Mouse (Mus musculus) thymus, postnatal 36 days (tissue): ENCODE data around the gene Sugct.
"Not testable (repeated sequence)": the region's sequence is repeated elsewhere in the genome, so short reads cannot be mapped to it uniquely, and the experiment has no call there.

Experiments used
- DNase-seq, 2 experiments: peaks; one replicate each; pipeline ENCODE4 v3.0.0; 2022; ENCODE audit warnings: mixed read lengths in 2 of 2

Gene Sugct

DNA sequence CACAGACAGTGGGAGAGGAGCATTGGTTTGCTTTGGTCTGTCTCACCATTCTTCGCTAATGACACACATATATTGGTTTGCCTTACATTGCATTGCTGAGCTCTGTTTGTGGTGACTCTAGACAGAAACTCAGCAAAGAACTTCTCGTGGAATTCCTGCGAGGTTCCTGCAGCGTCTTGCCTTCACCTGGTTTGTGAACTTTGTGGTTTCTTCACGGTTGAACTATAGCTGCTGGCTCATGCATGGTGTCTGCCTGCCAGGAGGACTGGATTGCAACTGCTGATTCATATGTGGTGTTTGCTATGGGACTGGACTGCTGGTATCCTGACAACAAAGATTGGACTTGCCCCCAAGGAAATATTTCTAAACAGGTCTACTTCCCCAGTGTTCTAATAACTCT, 91.6 kb downstream of the Sugct start:
- DNase-seq, result no peak

DNA sequence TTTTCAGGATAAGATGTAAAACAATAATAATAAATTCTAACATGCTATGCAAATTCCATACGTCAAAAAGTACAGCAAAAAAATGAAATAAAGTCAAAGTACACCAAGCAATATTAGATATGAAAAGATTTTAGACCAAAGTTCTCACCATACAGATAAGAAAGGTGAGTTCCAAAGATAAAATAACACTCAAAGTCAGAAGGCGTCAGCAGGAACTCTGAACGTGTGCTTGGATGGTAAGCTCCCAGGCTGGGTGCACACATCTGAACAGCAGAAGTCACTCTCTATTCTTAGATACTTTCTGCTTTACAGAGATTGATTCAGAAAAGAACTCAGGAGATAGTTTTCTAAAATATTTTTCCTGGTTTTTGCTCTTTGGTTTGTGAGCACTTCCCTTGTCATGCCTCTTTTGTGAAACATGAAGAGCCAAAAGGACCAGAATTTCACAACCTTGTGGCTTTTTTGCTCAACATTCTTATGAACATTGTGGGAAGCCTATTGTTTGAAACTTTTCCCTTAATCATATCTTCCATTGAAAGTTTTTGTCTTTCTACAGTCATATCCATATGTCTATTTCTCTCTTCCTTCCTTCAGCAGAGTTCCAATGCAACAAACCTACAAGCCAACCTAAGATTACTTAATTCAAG, 110.0 kb downstream of the Sugct start:
- no peak for DNase-seq

DNA sequence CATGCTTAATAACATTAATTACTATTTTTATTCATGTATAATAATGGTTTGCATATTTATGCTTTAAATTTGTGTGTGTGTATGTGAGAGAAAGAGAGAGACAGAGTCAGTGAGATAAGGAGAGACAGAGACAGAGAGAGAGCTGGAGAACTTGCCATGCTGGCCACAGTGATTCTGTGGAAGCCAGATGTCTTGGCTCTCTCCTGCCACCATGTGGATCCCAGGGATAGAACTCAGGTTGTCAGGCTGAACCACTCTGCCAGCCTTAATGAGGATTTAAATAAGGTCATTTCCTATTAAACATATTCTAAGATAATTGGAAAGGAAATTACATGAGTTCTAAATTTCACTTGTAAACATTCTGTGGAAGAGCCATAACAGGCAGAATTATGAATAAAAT, 110.5 kb downstream of the Sugct start:
- DNase-seq, result no peak

DNA sequence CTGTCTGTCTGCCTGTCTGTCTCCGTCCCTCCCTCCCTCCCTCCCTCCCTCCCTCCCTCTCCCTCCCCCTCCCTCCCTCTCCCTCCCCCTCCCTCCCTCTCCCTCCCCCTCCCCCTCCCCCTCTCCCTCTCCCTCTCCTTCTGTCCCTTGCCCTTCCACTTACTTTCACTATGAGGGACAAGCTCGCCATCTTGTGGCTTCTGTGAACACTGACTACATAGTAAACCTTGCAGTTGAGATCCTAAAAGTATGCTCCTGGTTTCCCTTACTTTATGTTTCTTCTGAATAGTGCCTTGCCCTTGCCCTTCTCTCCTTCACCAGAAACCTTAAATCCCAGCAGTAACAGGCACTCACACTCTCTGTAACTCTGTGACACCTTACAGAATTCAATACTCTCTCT, 113.7 kb downstream of the Sugct start:
- DNase-seq, result no peak

DNA sequence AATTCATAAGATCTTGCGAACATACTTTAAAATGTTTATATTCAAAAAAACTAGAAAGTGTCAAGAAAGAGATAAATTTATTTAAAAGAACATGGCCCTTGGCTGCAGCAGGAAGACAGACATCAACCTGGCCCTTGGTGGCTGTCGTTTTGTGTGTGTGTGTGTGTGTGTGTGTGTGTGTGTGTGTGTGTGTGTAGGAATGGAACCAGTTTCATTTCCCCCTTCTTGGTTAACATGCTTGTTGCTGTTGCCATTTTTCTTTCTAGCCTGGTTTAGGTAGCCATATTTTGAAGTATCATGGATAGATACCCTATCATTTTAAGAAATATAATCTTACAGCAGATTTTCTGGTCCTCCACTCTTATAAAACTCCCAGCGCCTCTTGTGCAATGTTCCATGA, 136.0 kb downstream of the Sugct start:
- no peak for DNase-seq

DNA sequence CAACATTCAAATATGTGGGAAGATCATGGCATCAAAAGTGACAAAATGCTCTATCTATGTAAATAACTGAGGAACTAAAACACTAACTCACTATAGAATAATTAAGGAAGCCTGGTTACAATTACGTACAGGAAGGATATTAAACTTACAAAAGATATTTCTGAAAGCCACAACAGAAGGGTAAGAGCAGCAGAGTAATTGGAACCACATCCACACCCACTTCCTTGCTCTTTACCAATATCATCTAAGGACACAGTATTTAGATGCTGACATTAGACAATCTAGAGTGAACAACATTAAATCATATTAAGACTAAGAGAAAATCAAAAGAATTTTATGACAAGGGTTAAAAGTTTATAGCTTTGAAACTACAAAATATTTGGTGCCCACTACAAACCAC, 159.0 kb downstream of the Sugct start:
- no peak for DNase-seq

DNA sequence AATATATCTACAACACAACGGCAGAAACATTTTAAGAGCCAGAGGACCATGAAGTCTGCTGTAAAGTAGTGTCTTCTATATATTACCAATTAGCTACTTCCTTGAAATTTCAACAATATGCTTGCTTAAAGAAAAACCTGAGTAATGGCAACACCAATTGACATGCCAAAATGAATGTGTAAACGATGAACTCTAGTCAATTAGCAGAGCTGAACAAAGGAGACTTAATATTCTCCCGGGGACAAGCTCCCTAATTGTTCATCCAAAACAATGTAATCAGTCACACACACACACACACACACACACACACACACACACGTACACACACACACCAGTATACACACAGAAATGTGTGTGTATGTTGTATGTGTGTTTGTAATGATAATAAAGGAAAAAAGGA, 160.5 kb downstream of the Sugct start:
- no peak for DNase-seq

DNA sequence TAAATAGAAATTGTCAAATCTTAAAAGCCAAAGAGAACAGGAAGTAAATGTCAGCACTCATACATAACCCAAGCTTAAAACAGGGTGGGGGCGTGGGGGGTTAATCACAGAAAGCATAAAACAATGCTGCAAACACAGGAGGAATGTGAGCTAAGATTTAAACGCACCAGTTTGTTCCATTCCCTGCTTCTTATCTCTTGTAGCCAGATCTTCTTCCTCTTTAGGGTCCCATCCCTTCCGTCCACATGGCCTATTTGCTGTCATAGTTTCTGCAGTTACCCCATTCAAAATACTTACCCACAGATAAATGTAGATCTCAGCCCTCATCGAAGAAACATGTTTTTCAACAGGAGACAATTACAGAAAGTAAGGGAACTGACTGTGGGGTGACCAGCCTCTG, 160.9 kb downstream of the Sugct start:
- no peak for DNase-seq

DNA sequence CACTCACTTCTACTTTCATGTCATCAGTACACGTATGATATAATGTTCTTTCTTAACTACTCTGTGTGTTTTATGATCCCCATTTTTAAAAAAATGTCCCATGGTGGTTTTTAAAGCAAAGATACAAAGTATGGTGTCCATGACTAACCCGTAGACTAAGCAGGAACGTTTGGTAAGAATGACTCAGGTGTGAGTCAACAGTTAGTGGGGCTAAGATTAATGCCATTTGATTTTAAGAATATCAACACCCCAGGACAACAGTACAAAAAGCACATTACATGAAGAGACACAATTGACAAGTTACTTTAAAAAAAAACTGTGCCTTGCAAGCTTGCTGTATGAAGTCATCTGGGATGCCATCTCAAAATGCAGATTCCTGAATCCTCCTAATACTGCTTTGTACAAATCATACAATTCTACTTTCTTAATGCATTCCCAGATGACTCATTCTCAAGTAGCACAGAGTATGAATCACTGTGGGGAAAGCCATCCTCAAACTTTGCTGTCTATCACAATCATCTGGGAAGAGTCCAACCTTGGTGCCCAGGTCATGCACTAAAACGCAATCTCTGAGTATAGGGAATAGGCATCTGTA, 184.1 kb downstream of the Sugct start:
- no peak for DNase-seq

DNA sequence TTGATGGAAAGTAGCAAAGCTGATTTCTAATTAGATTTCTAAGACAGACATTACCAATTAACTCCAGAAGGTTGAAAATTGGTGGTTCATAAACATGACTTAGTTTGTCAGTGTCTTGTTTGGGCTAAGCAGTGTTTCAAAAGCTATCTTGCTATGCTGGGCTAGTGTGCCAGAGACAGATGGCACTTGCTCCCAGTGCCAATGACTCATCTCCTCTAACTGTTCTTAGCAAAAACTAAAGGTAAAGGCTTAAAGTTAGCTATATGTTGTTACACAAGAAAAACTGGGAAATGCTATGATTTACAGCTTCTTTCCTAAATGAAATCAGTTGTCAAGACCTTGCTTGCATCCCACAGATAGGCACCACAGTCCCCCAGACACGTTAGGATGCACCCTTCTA, 200.4 kb downstream of the Sugct start:
- DNase-seq, result no peak

DNA sequence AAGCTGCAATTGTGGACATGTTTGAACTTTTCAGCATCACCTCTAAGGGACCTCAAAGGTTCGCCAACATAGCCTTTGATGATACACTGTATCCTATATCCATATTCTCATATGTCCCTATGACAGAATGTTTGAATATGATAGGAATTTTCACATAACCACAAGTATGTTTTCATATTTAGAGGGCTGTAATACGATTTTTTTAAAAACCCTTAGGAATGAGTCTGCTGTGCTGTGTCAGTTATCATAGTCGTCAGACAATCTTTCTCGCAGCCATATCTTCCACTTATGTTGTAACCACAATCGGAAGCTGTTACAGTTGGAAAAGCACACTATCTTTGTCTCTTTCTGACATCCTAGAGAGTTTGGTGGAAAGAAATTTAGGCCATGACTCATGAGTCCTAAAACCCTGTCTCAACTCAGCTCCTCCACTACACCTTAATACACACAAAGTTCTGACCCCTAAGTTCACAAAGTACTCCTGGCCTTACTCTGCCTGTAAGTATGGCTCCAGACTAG, 201.2 kb downstream of the Sugct start:
- no peak for DNase-seq

DNA sequence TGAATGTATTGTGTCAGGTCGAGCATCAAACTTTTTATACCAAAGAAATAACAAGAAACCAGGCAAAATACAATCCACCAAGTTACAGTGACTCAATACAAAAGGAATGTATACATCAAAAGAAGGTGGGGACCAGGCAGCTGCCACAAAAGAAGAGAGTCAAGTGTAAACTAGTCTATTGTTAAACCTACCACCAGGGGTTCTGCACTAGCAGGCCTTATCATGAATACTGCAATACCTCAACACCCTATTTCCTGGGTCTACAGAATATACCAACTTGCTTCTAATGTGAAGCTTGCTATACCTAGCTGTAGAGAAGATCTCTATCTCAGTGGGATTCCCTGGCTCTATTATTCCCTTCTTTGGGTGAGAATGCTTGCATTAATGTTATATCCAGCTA, 237.4 kb downstream of the Sugct start:
- not testable (repeated sequence) for DNase-seq

DNA sequence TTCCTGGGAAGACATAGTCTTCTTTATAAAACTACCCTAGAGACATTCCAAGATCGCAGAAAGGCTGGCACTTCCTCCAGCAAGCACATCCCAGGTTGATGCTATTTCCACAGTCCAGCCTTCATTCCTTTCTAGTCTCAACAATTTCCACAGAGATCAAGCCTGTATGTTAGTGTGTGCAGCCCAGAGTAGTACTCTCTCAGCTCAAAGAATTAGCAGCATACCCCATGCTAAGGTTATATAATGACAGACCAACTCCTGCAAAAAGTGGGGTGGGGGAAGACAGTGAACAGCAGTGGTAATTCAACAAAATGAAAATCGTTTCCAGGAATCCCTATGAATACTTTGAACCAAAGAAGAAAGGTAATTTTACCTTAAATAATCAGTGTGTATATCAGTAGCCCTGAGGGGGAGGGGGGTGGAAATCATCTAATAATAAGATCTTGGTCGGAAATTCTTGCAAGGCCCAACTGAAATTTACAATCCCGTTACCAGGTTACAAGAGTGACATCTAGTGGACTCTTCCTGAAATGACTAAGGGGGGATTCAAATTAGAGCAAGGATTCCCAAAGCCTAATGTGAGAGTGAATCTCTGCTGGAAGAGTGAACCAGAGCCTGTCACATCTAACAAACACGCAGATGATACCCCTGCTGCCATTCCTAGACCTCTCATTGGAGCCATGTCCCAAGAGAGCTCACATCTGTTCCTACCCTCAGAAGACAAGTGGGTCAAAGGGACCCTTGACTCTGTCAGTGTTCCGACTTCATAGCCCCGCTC, 263.0 kb downstream of the Sugct start:
- DNase-seq, result no peak

DNA sequence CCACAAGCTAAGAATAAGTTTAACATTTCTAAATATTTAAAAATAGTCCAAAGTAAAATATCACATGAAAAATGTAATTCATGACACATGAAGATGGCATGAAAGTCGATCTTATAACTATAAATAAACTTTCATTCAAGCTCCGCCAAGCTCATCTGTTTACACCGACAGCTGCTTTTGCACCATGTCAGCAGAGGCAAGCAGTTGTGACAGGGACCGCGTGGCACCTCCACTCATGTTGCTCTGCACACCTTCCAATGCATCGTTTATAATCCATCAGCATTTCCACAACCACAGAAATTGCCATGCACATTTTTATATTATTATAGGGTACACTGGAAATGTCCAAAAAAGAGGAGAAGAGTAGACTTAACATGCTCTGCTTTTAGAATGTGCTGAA, 273.5 kb downstream of the Sugct start:
- DNase-seq, result no peak

DNA sequence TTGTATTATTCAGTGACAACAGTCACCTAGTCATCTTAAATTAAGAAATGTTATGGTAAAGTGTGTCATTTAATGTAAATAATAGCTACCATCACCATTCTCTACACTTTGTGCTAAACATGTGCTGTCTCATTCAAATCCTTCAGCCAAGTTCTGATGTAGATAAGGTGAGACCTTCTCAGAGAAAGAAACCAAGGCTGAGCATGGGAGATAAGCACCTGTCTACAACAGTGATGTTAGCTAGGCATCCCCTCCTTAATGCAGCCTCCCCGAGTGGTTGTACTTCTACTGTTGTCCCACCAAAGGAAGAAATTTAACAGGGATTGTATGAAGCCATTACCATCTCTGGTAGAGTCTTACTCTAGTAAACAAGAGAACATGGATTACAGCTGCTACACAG, 274.8 kb downstream of the Sugct start:
- DNase-seq, result no peak

DNA sequence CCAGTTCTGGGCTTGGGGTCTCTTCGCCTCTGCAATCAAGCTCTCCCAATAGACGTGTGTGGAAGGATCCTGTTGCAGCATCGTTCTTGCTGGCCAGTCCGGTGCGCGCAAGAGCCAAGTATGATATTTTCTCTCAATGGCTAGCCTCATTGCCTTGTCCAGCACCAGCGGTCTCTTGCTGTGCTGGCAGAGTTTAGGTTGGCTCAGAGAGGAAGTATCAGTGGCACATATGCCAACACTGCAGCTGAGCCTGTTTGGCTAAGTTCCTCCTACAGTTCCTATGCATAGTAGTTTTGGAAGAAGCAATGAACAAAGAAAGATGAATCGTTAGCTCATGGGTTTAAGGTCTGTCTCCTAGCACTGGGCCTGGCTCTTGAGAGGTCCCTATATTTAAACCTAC, 352.5 kb downstream of the Sugct start:
- DNase-seq, result no peak

DNA sequence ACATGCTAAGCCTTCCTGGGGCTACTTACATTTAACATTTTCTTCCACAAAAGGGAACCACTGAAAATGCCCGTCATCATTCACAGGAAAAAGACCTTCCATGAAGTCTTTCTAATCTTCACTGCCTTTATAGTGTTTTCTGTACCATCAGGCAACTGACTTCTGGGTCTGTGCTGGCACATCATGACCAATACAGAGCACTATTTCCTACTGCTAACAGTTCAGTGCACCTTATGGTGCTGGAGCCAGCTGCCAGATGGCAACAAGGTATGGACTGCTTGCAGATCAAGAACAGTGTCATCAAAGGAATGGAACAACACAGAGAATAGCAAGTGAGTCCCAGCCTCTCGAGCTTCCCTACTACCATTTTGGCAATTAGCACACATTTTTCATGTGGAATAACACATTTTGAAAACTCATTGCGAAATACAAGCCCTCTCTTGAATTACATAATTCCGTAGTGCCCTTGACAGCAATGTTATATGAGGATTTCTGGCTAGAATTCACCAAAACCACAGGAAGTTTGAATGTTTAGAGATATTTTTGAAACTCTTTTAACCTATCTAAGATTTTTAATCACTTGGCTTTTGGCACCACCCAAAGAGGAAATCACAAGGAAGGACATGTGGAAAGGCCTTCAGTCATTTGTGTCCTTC, 359.3 kb downstream of the Sugct start:
- DNase-seq, result no peak

DNA sequence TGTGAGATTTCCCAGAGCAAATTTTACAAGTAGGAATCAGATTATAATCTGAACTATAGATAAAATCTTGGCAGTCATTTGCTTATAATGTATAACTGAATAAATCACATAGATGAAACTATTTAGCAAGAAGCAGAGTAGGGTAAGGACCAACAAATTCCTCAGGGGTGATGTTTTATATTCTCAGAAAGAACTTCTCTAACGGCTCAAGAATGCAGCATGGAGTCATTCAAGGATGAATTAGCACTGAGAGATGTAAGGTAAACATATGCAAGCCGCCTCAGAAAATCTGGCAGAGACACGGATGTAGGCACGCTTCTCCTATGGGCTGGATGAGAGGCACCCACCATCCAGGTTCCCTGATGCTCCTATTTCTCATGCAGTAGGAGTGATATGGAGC, 368.5 kb downstream of the Sugct start:
- no peak for DNase-seq

DNA sequence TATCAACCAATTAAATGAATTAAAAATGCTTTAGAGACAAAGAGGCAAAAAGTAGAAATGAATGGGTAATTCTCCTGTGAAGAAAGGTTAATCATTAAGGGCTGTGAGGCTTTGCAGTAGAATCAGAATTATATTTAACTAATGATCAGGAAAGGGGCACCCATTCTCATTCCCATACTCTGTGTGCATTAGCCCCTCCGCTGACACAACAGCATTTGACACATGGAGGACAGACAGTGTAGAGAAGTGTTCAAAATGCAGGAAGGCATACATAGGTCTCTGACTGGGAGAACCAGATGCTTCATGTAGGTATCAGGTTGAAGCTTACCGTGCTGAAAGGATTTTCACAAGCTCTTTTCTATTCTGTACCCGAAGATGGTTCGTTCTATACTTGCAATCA, 393.8 kb downstream of the Sugct start:
- no peak for DNase-seq

DNA sequence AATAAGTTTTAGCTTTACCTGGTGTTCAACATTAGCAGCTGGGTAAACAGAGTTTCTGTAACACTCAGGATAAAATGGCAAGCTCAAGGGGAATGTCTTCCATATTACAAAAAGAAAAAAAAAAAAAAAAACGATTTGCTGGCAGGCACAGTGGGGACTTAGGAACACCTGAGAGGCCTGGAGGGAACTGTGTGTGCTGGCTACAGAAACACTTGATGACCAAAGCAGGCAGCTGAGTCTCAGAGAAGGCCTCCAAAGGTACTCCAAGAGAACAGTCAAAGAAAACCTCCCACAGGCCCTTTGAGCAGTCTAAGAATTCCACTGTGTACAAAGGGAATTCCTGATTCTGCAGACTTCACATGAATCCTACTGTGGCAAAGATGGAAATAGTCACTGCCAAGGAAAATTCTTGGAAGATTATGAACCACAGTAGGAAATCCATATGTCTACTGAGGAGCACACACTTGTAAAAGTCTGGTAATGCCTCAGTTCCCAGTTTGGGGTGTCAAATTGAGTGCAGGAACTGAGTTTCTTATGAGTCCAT, 397.8 kb downstream of the Sugct start:
- DNase-seq, result no peak

DNA sequence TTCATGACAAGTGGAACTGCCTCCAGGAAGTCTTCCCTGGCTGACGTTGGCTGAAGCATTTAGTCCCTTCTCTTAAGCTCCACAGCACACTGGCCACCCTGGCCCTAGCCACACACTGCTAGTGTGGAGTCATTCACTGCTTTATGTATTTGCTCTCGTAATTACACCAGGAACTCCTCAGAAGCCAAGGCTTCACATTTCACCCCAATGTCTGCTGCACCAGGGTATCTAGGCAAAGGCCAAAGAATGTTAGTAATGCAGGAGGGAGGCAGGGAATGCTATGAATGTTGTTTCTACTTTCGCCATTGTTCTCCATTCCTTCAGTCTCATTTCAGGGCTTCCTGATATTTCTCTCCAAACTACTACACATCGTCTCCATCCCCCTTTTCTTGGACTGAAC, 398.4 kb downstream of the Sugct start:
- DNase-seq, result no peak

DNA sequence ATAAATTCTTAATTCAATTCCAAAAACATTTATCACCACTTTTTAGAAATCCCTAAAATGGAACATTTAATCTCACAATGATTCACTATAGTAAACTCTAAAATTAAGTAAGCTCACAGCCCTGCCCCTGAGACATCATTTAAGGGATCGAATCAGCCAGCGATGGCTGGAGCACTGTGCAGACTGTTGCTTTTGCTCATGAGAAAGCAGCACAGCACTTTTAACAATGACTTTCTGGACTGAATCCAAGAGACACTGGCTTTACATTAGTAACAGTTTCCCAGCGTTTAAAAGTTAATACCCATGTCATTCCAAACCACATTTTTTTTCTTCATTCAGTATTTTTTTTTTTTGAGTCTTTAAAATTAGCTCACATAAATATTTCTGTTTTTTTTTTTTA, 398.9 kb downstream of the Sugct start:
- no peak for DNase-seq

DNA sequence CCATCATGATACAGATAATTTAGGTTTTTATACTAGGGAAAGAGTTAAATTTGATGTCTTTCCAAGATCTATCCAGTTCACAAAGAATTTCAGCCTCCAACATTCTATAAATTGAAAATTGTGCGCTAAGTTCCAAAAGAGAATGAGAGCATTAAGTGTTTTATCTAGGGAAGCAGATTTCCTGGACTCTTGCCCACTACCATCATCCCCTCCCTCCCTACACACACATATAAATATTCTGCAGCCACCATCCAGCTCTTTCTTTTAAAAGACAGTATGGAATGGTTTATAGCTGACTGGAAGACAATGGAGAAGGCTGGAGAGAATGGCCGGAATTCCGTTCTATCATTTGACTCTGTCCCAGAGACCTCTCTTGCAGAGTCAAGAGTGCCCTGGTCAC, 404.3 kb downstream of the Sugct start:
- DNase-seq, result no peak
